24 mouse cellular contexts compared by ENCODE assay signal in the genomic region with DNA sequence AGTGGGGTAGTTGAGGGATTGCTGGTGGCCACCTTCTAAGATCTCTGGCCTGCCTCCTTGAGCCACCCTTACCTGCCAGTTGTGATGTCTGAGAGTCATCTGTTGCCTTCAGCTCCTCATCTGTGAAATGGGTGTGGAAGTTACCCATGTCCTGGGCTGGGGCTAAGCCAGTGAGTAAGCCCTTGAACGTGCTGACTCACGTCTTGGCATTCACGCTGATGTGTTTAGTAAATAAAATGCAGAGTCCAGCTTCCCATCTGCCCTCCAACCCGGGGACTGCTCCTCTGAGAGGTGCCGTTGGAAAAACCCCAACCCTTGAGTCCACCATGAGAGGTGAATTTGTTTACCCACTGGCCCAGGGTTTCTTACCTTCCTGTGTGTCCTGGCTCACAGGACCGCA. TPM values are rescaled to one million over a fixed set of nuclear protein-coding genes. Genes with fewer than 3 reads are reported as not detected.
"Had no signal": no experiment of that assay in that cellular context is flagged by ENCODE, and none has a peak within 500 bp of the region (broad histone marks: within the 10 kb centered on the region; RNA-seq: fewer than 3 reads in every experiment).

No protein-coding gene starts in this region.

- ATAC-seq: liver, postnatal 0 days; midbrain, embryonic 15.5 days had no signal

- DNase-seq: kidney, adult 2 months; kidney, postnatal 36 days; layer of hippocampus, postnatal 36 days; left cerebral cortex, postnatal 4 days; liver, postnatal 0 days; lung, postnatal 10 days; lung, postnatal 4 days; retina, postnatal 1 day; right cerebral cortex, postnatal 25 days; spleen, adult 18-20 months; thymus, adult 18-20 months; thymus, postnatal 36 days had no signal

- H3K27ac ChIP-seq: left cerebral cortex, adult 2 months; limb, embryonic 12.5 days; limb, embryonic 15.5 days; liver, embryonic 14.5 days; lung, embryonic 15.5 days; midbrain, embryonic 15.5 days; neural tube, embryonic 13.5 days; stomach, embryonic 15.5 days had no signal

- H3K4me2 ChIP-seq: limb, embryonic 12.5 days; limb, embryonic 15.5 days; liver, embryonic 11.5 days; lung, embryonic 15.5 days; midbrain, embryonic 11.5 days; midbrain, embryonic 15.5 days; neural tube, embryonic 13.5 days; stomach, embryonic 15.5 days had no signal

- H3K4me3 ChIP-seq: left cerebral cortex, adult 2 months; limb, embryonic 12.5 days; limb, embryonic 15.5 days; lung, embryonic 15.5 days; midbrain, embryonic 15.5 days; myocyte; neural tube, embryonic 13.5 days; stomach, embryonic 15.5 days had no signal

- H3K9ac ChIP-seq: limb, embryonic 12.5 days; limb, embryonic 15.5 days; liver, embryonic 14.5 days; liver, postnatal 0 days; lung, embryonic 15.5 days; midbrain, embryonic 15.5 days; stomach, embryonic 15.5 days had no signal

- H3K27me3 ChIP-seq: limb, embryonic 12.5 days; limb, embryonic 15.5 days; lung, embryonic 15.5 days; midbrain, embryonic 15.5 days; neural tube, embryonic 13.5 days; stomach, embryonic 15.5 days had no signal

- H3K36me3 ChIP-seq: limb, embryonic 12.5 days; limb, embryonic 15.5 days; lung, embryonic 15.5 days; stomach, embryonic 15.5 days had no signal

- H3K9me3 ChIP-seq: limb, embryonic 12.5 days; limb, embryonic 15.5 days; lung, embryonic 15.5 days; midbrain, embryonic 15.5 days; neural tube, embryonic 13.5 days; stomach, embryonic 15.5 days had no signal

RNA-seq across cellular contexts. Expression of a gene that starts 13.3 kb away (rescaled TPM):
- total RNA-seq: monocyte, adult 5-6 weeks had no signal
